Mouse (Mus musculus) CH12.LX (cell line): ENCODE data around the gene Creb5.

Experiments used
- CHD1 ChIP-seq: IDR thresholded peaks from 2 replicates; pipeline ENCODE4 v1.6.1; 2012; ENCODE audit warnings: low read depth, low read length, improper control_type of control experiment, inconsistent platforms
- CTCF ChIP-seq, 2 experiments: IDR thresholded peaks in 1 of 2; conservative IDR thresholded peaks in 1 of 2; 2 replicates each; pipeline ENCODE4 v1.5.1; 2011 to 2012; ENCODE audit warnings: low read depth in 2 of 2, low read length in 2 of 2, improper control_type of control experiment in 1 of 2, inconsistent platforms in 1 of 2, mild to moderate bottlenecking in 1 of 2, moderate library complexity in 1 of 2
- EP300 ChIP-seq: IDR thresholded peaks from 2 replicates; pipeline ENCODE4 v1.6.1; 2011; ENCODE audit warnings: low read length, improper control_type of control experiment
- ETS1 ChIP-seq: conservative IDR thresholded peaks from 2 replicates; pipeline ENCODE4 v1.6.1; 2012; ENCODE audit warnings: low read depth, mild to moderate bottlenecking, inconsistent platforms, low read length, improper control_type of control experiment, moderate library complexity
- IRF4 ChIP-seq: IDR thresholded peaks from 2 replicates; pipeline ENCODE4 v1.6.1; 2014; ENCODE audit warnings: low read depth, mild to moderate bottlenecking, inconsistent platforms, low read length, improper control_type of control experiment
- POLR2A ChIP-seq: IDR thresholded peaks from 2 replicates; pipeline ENCODE4 v1.6.1; 2011; ENCODE audit warnings: low read depth, mild to moderate bottlenecking, improper control_type of control experiment, low read length

GRCm38 (mm10) chr6:53624455-53625276 lies 337.6 kb downstream of the Creb5 start:
- TF ChIP-seq EP300 (no peak), IRF4 (no peak), POLR2A (no peak), CTCF (conservative IDR thresholded peaks at IDR 0.05 in 1 of 2, IDR thresholded peaks at IDR 0.05 in 1 of 2; ENCODE audit: low read depth in 2 of 2, low read length in 2 of 2) (no peak), CHD1 (no peak), ETS1 (no peak)
